Mouse (Mus musculus) lung, postnatal 0 days (tissue): ENCODE measurements around the gene Adamts20.

ENCODE experiments used
- CTCF ChIP-seq: IDR thresholded peaks from 2 replicates; pipeline ENCODE4 v1.5.1; 2016; ENCODE audit warnings: antibody characterized with exemption, mild to moderate bottlenecking
- EP300 ChIP-seq: IDR thresholded peaks from 2 replicates; pipeline ENCODE4 v1.6.1; 2016; ENCODE audit warnings: antibody characterized with exemption, mild to moderate bottlenecking, control low read depth

GRCm38 (mm10) chr15:94470361-94470760 is 5.1 kb upstream of the Adamts20 start:
- TF ChIP-seq CTCF (no peak), EP300 (no peak)
